Mouse (Mus musculus) CH12.LX (cell line): ENCODE measurements around the gene Dcaf6.

Experiments
- TCF12 ChIP-seq: IDR thresholded peaks from 2 replicates; pipeline ENCODE4 v1.6.1; 2014; ENCODE audit warnings: low read depth, mild to moderate bottlenecking, inconsistent platforms, low read length, improper control_type of control experiment
- UBTF ChIP-seq: IDR thresholded peaks from 2 replicates; pipeline ENCODE4 v1.6.1; 2012; ENCODE audit warnings: low read depth, mild to moderate bottlenecking, inconsistent platforms, low read length, improper control_type of control experiment, moderate library complexity
- ZC3H11A ChIP-seq: IDR thresholded peaks from 2 replicates; pipeline ENCODE4 v1.6.1; 2012; ENCODE audit warnings: low read depth, mild to moderate bottlenecking, inconsistent platforms, low read length, improper control_type of control experiment

DNA sequence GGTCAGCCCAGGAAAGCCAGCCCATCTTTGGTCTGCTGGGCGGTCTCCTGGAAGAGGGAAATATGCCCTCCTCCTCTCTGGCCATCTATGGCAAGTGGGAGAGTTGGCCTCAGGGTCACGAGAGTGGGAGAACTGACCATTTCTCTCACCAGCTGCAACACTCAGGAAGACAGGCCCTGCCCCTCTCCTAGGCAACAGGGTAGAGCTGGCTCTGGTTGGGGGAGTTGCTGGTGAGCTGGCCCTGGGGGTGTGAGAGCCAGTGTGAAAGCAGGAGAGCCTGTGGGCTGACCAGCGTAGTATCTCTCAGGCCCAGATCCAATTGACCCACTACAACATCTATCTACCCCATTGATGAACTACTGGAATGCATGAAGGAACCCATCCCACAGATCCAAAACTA lies 18.6 kb downstream of the Dcaf6 start:
- TF ChIP-seq ZC3H11A = no peak
- no peak for TF ChIP-seq TCF12
- no peak for TF ChIP-seq UBTF
